Mouse (Mus musculus): ENCODE results near the gene Ralgps1. TPM values are rescaled to one million over a fixed set of nuclear protein-coding genes. Genes with fewer than 3 reads are reported as not detected.

Ralgps1 gene
- total and polyA plus RNA-seq, 3 experiments = 0.62 to 2.1 (median 1.5) TPM

- TF ChIP-seq CHD2 (IDR thresholded peaks at IDR 0.05; ENCODE audit: low read length) = no peak
- TF ChIP-seq UBTF (IDR thresholded peaks at IDR 0.05; ENCODE audit: low read depth, low read length) = no peak
- TF ChIP-seq ETS1 (conservative IDR thresholded peaks at IDR 0.05; ENCODE audit: low read depth, low read length) = no peak
- TF ChIP-seq EP300 (IDR thresholded peaks at IDR 0.05; ENCODE audit: low read length) = no peak
- no peak for TF ChIP-seq CHD1 (IDR thresholded peaks at IDR 0.05; ENCODE audit: low read depth, low read length)
- TF ChIP-seq MYC (IDR thresholded peaks at IDR 0.05; ENCODE audit: low read depth, low read length) = no peak
- no peak for TF ChIP-seq USF1 (IDR thresholded peaks at IDR 0.05; ENCODE audit: low read depth, low read length)
- no peak for TF ChIP-seq IRF4 (IDR thresholded peaks at IDR 0.05; ENCODE audit: low read depth, low read length)
- TF ChIP-seq KAT2A (IDR thresholded peaks at IDR 0.05; ENCODE audit: insufficient replicate concordance, low read length) = no peak
- no peak for TF ChIP-seq NELFE (IDR thresholded peaks at IDR 0.05; ENCODE audit: low read depth, low read length)
- TF ChIP-seq HCFC1 (IDR thresholded peaks at IDR 0.05; ENCODE audit: low read depth, low read length) = no peak
- TF ChIP-seq ZC3H11A (IDR thresholded peaks at IDR 0.05; ENCODE audit: low read depth, low read length) = no peak
- no peak for TF ChIP-seq GABPA (IDR thresholded peaks at IDR 0.05; ENCODE audit: insufficient replicate concordance, low read depth, low read length)
- TF ChIP-seq JUN (IDR thresholded peaks at IDR 0.05; ENCODE audit: insufficient read depth, low read depth, low read length) = no peak
- TF ChIP-seq ZNF384 (IDR thresholded peaks at IDR 0.05; ENCODE audit: low read depth, low read length) = no peak
- TF ChIP-seq SMC3 (IDR thresholded peaks at IDR 0.05; ENCODE audit: low read depth, low read length) = no peak
- peaks cover 0 to 6% of the 10 kb centered on the region in 2 experiments for H3K36me3 ChIP-seq (replicated peaks in 1 of 2; ENCODE audit: control insufficient read depth in 1 of 2, insufficient read depth in 1 of 2, low read length in 1 of 2)
Measured at GRCm38 (mm10) chr2:33228551-33228950, 142.7 kb downstream of the Ralgps1 start.

GRCm38 (mm10) chr2:33228077-33228476, 143.2 kb downstream of the Ralgps1 start:
- Histone ChIP-seq H3K9me3 (replicated peaks; ENCODE audit: low read length) (no peaks in the 10 kb centered on the region), H3K27me3 (replicated peaks) (no peaks in the 10 kb centered on the region), H3K36me3 (replicated peaks in 1 of 2; ENCODE audit: control insufficient read depth in 1 of 2, insufficient read depth in 1 of 2, low read length in 1 of 2) (peaks cover 0 to 6% of the 10 kb centered on the region in 2 experiments), H3K27ac (ENCODE audit: insufficient read depth, low read depth) (no peak overlapping the region), H3K9ac (ENCODE audit: insufficient read depth, low read depth) (no peak overlapping the region), H3K4me3 (replicated peaks in 1 of 3; ENCODE audit: low read depth in 2 of 3, low read length in 2 of 3, poor library complexity in 1 of 3) (no peak overlapping the region), H3K4me1 (ENCODE audit: control insufficient read depth in 1 of 2, insufficient read depth in 2 of 2) (peaks cover 0 to 7% of the 10 kb centered on the region in 2 experiments; a peak in 2 of 4 replicates), H3K4me2 (ENCODE audit: insufficient read depth, low read depth, poor library complexity, severe bottlenecking) (no peak overlapping the region), H3K79me2 (replicated peaks; ENCODE audit: control insufficient read depth, extremely low read depth, insufficient read depth, poor library complexity, severe bottlenecking) (no peaks in the 10 kb centered on the region)
- dilution Hi-C loops (cut with MboI; ENCODE audit: extremely low pct_ligation_motif_present, extremely low pct_unique_long_range_greater_than_20kb, low sequenced_read_pairs) (no loop called here), in situ Hi-C loops (cut with MboI; ENCODE audit: low pct_ligation_motif_present, low pct_unique_long_range_greater_than_20kb, low sequenced_read_pairs) (no loop called here)
- DNase-seq (ENCODE audit: extremely low read depth) = no peak
- no peak for TF ChIP-seq JUN (IDR thresholded peaks at IDR 0.05; ENCODE audit: insufficient read depth, low read depth, low read length)
- no peak for TF ChIP-seq GABPA (IDR thresholded peaks at IDR 0.05; ENCODE audit: insufficient replicate concordance, low read depth, low read length)
- TF ChIP-seq BHLHE40 (IDR thresholded peaks at IDR 0.05; ENCODE audit: low read depth, low read length) = no peak

More at GRCm38 (mm10) chr2:33228551-33228950, 142.7 kb downstream of the Ralgps1 start:
- Histone ChIP-seq H3K4me3 (replicated peaks in 1 of 3; ENCODE audit: low read depth in 2 of 3, low read length in 2 of 3, poor library complexity in 1 of 3) (no peak overlapping the region), H3K27ac (ENCODE audit: insufficient read depth, low read depth) (no peak overlapping the region), H3K4me1 (ENCODE audit: control insufficient read depth in 1 of 2, insufficient read depth in 2 of 2) (peaks cover 0 to 7% of the 10 kb centered on the region in 2 experiments; a peak in 2 of 4 replicates), H3K9ac (ENCODE audit: insufficient read depth, low read depth) (no peak overlapping the region), H3K27me3 (replicated peaks) (no peaks in the 10 kb centered on the region), H3K9me3 (replicated peaks; ENCODE audit: low read length) (no peaks in the 10 kb centered on the region), H3K79me2 (replicated peaks; ENCODE audit: control insufficient read depth, extremely low read depth, insufficient read depth, poor library complexity, severe bottlenecking) (no peaks in the 10 kb centered on the region), H3K4me2 (ENCODE audit: insufficient read depth, low read depth, poor library complexity, severe bottlenecking) (no peak overlapping the region)
- no peak for DNase-seq (ENCODE audit: extremely low read depth)
- in situ Hi-C loops (cut with MboI; ENCODE audit: low pct_ligation_motif_present, low pct_unique_long_range_greater_than_20kb, low sequenced_read_pairs) = no loop called here
- dilution Hi-C loops (cut with MboI; ENCODE audit: extremely low pct_ligation_motif_present, extremely low pct_unique_long_range_greater_than_20kb, low sequenced_read_pairs) = no loop called here

Data from CH12.LX (cell line).